Mouse (Mus musculus) MEL (cell line): ENCODE measurements at regions not wholly inside any gene's neighbourhood (a gene's known extent, or its start where the extent isn't known, plus 50 kb on each side); places are given as distances from the start of the nearest gene placed in this dataset.

ENCODE experiments used
- DNase-seq: peaks from one replicate; pipeline ENCODE4 v3.0.0; 2011; ENCODE audit warnings: low read depth, low spot score
- H3K27ac ChIP-seq: 2 replicates; pipeline ENCODE4 v1.5.1; 2012; ENCODE audit warnings: low read depth, mild to moderate bottlenecking, control low read depth, low read length, moderate library complexity; ENCODE audit not compliant: control insufficient read depth
- H3K27me3 ChIP-seq, 2 experiments: fragments of 150-350 bp in 1 of 2; sonication (generic) in 1 of 2; 2 replicates each; pipeline ENCODE4 v1.6.1; 2012; ENCODE audit warnings: low read length in 2 of 2, mild to moderate bottlenecking in 2 of 2, improper control_type of control experiment in 1 of 2, moderate library complexity in 1 of 2; ENCODE audit not compliant: insufficient read depth in 2 of 2, control insufficient read depth in 1 of 2
- H3K36me3 ChIP-seq, 2 experiments: 2 replicates each; pipeline ENCODE4 v1.6.1; 2012 to 2014; ENCODE audit warnings: low read length in 2 of 2, improper control_type of control experiment in 1 of 2, inconsistent platforms in 1 of 2, mild to moderate bottlenecking in 1 of 2; ENCODE audit not compliant: insufficient read depth in 2 of 2, control insufficient read depth in 1 of 2
- H3K4me1 ChIP-seq, 2 experiments: fragments of 150-350 bp in 1 of 2; sonication (generic) in 1 of 2; 2 replicates each; pipeline ENCODE4 v1.6.1; 2012; ENCODE audit warnings: low read length in 2 of 2, improper control_type of control experiment in 1 of 2, mild to moderate bottlenecking in 1 of 2; ENCODE audit not compliant: insufficient read depth in 2 of 2, control insufficient read depth in 1 of 2
- H3K4me3 ChIP-seq, 2 experiments: fragments of 150-350 bp in 1 of 2; sonication (generic) in 1 of 2; 2 replicates each; pipeline ENCODE4 v1.5.1; 2012; ENCODE audit warnings: low read depth in 2 of 2, low read length in 2 of 2, mild to moderate bottlenecking in 2 of 2, moderate library complexity in 2 of 2, control low read depth in 1 of 2, improper control_type of control experiment in 1 of 2; ENCODE audit not compliant: control insufficient read depth in 1 of 2, insufficient read depth in 1 of 2
- H3K79me2 ChIP-seq: 2 replicates; pipeline ENCODE4 v1.6.1; 2012; ENCODE audit warnings: mild to moderate bottlenecking, low read length, moderate library complexity; ENCODE audit not compliant: control insufficient read depth, poor library complexity, insufficient read depth
- H3K9ac ChIP-seq: 2 replicates; pipeline ENCODE4 v1.6.1; 2012; ENCODE audit warnings: low read depth, mild to moderate bottlenecking, control low read depth, low read length, moderate library complexity; ENCODE audit not compliant: control insufficient read depth, poor library complexity, severe bottlenecking
- H3K9me3 ChIP-seq: fragments of 150-350 bp; sonication (generic); replicated peaks from 2 replicates; pipeline ENCODE4 v1.6.1; 2012; ENCODE audit warnings: mild to moderate bottlenecking, low read length, improper control_type of control experiment, moderate library complexity; ENCODE audit not compliant: insufficient read depth
- BHLHE40 ChIP-seq: IDR thresholded peaks from 2 replicates; pipeline ENCODE4 v1.6.1; 2012; ENCODE audit warnings: low read depth, mild to moderate bottlenecking, inconsistent platforms, low read length, improper control_type of control experiment, borderline replicate concordance
- CHD1 ChIP-seq: IDR thresholded peaks from 2 replicates; pipeline ENCODE4 v1.6.1; 2012; ENCODE audit warnings: low read depth, mild to moderate bottlenecking, inconsistent platforms, low read length, improper control_type of control experiment
- CTCF ChIP-seq, 3 experiments: IDR thresholded peaks in 2 of 3; conservative IDR thresholded peaks in 1 of 3; 2 replicates each; pipeline ENCODE4 v1.5.1; 2011 to 2012; ENCODE audit warnings: low read length in 3 of 3, low read depth in 2 of 3, mild to moderate bottlenecking in 2 of 3, improper control_type of control experiment in 1 of 3, inconsistent platforms in 1 of 3, mixed read lengths in 1 of 3, moderate library complexity in 1 of 3; ENCODE audit not compliant: control insufficient read depth in 1 of 3, insufficient read depth in 1 of 3, poor library complexity in 1 of 3, severe bottlenecking in 1 of 3
- EP300 ChIP-seq, 2 experiments: IDR thresholded peaks; 2 replicates each; pipeline ENCODE4 v1.6.1; 2011; ENCODE audit warnings: improper control_type of control experiment in 2 of 2, low read length in 2 of 2, low read depth in 1 of 2, mild to moderate bottlenecking in 1 of 2
- ETS1 ChIP-seq: IDR thresholded peaks from 2 replicates; pipeline ENCODE4 v1.6.1; 2012; ENCODE audit warnings: low read depth, mild to moderate bottlenecking, inconsistent platforms, low read length, improper control_type of control experiment, moderate library complexity
- GABPA ChIP-seq: IDR thresholded peaks from 2 replicates; pipeline ENCODE4 v1.6.1; 2012; ENCODE audit warnings: low read depth, mild to moderate bottlenecking, inconsistent platforms, low read length, improper control_type of control experiment, moderate library complexity
- JUND ChIP-seq: IDR thresholded peaks from 2 replicates; pipeline ENCODE4 v1.6.1; 2011; ENCODE audit warnings: low read depth, mild to moderate bottlenecking, improper control_type of control experiment, low read length
- MAX ChIP-seq: IDR thresholded peaks from 2 replicates; pipeline ENCODE4 v1.6.1; 2011; ENCODE audit warnings: low read length, improper control_type of control experiment
- MAZ ChIP-seq: IDR thresholded peaks from 2 replicates; pipeline ENCODE4 v1.6.1; 2012; ENCODE audit warnings: low read depth, mild to moderate bottlenecking, inconsistent platforms, low read length, improper control_type of control experiment
- MEF2A ChIP-seq: IDR thresholded peaks from 2 replicates; pipeline ENCODE4 v1.6.1; 2014; ENCODE audit warnings: low read depth, mild to moderate bottlenecking, inconsistent platforms, low read length, improper control_type of control experiment; ENCODE audit not compliant: poor library complexity, insufficient replicate concordance, severe bottlenecking; ENCODE audit errors: extremely low read depth
- NELFE ChIP-seq: IDR thresholded peaks from 2 replicates; pipeline ENCODE4 v1.6.1; 2011; ENCODE audit warnings: low read depth, low read length, improper control_type of control experiment
- POLR2AphosphoS2 ChIP-seq: IDR thresholded peaks from 2 replicates; pipeline ENCODE4 v1.6.1; 2011; ENCODE audit warnings: low read length, improper control_type of control experiment
- RAD21 ChIP-seq: IDR thresholded peaks from 2 replicates; pipeline ENCODE4 v1.6.1; 2011; ENCODE audit warnings: mild to moderate bottlenecking, low read depth, low read length, improper control_type of control experiment
- SIN3A ChIP-seq: IDR thresholded peaks from 2 replicates; pipeline ENCODE4 v1.6.1; 2012; ENCODE audit warnings: low read length, improper control_type of control experiment, inconsistent platforms
- SMC3 ChIP-seq: IDR thresholded peaks from 2 replicates; pipeline ENCODE4 v1.6.1; 2011; ENCODE audit warnings: low read depth, low read length, improper control_type of control experiment
- TAL1 ChIP-seq: IDR thresholded peaks from 2 replicates; pipeline ENCODE4 v1.6.1; 2012; ENCODE audit warnings: mild to moderate bottlenecking, inconsistent platforms, low read length, moderate library complexity, mixed read lengths
- TBP ChIP-seq: IDR thresholded peaks from 2 replicates; pipeline ENCODE4 v1.8.0; 2011; ENCODE audit warnings: low read depth, low read length, improper control_type of control experiment
- TCF12 ChIP-seq: IDR thresholded peaks from 2 replicates; pipeline ENCODE4 v1.6.1; 2014; ENCODE audit warnings: low read depth, mild to moderate bottlenecking, inconsistent platforms, low read length, improper control_type of control experiment, moderate library complexity
- USF1 ChIP-seq: IDR thresholded peaks from 2 replicates; pipeline ENCODE4 v1.6.1; 2014; ENCODE audit warnings: low read depth, mild to moderate bottlenecking, inconsistent platforms, low read length, improper control_type of control experiment, moderate library complexity
- ZC3H11A ChIP-seq: IDR thresholded peaks from 2 replicates; pipeline ENCODE4 v1.6.1; 2012; ENCODE audit warnings: low read depth, mild to moderate bottlenecking, inconsistent platforms, low read length, improper control_type of control experiment
- ZKSCAN1 ChIP-seq: IDR thresholded peaks from 2 replicates; pipeline ENCODE4 v1.6.1; 2012; ENCODE audit warnings: low read depth, mild to moderate bottlenecking, inconsistent platforms, low read length, improper control_type of control experiment, moderate library complexity
- ZMIZ1 ChIP-seq: IDR thresholded peaks from 2 replicates; pipeline ENCODE4 v1.6.1; 2012; ENCODE audit warnings: low read depth, mild to moderate bottlenecking, inconsistent platforms, low read length, improper control_type of control experiment, moderate library complexity
- ZNF384 ChIP-seq: IDR thresholded peaks from 2 replicates; pipeline ENCODE4 v1.6.1; 2012; ENCODE audit warnings: low read depth, mild to moderate bottlenecking, inconsistent platforms, low read length, improper control_type of control experiment

GRCm38 (mm10) chr6:98526882-98527440 is 184.4 kb upstream of the Gm765 start:
- Histone ChIP-seq H3K27ac (no peak overlapping the region), H3K79me2 (no peaks in the 10 kb centered on the region), H3K9me3 (no peaks in the 10 kb centered on the region), H3K9ac (no peak overlapping the region), H3K4me1 (no peaks in the 10 kb centered on the region), H3K36me3 (no peaks in the 10 kb centered on the region), H3K4me3 (no peak overlapping the region), H3K27me3 (no peaks in the 10 kb centered on the region; a peak in 1 of 4 replicates)
- no peak for DNase-seq
- TF ChIP-seq MAX, result no peak
- TF ChIP-seq TBP, result no peak
- no peak for TF ChIP-seq SMC3
- TF ChIP-seq NELFE, result no peak
- no peak for TF ChIP-seq TCF12
- TF ChIP-seq MAZ, result no peak
- no peak for TF ChIP-seq ZMIZ1
- TF ChIP-seq TAL1, result no peak
- no peak for TF ChIP-seq ZNF384
- TF ChIP-seq JUND, result no peak
- TF ChIP-seq MEF2A, result no peak
- no peak for TF ChIP-seq ETS1
- no peak for TF ChIP-seq ZC3H11A
- TF ChIP-seq ZKSCAN1, result no peak
- no peak for TF ChIP-seq CHD1
- no peak for TF ChIP-seq RAD21
- TF ChIP-seq GABPA, result no peak
- TF ChIP-seq BHLHE40, result no peak
- TF ChIP-seq EP300 (IDR thresholded peaks at IDR 0.05; ENCODE audit: low read depth in 1 of 2, low read length in 2 of 2), result no peak
- no peak for TF ChIP-seq POLR2AphosphoS2

- no peaks in the 10 kb centered on the region for H3K36me3 ChIP-seq
- H3K9me3 ChIP-seq, result no peaks in the 10 kb centered on the region
- no peak overlapping the region for H3K27ac ChIP-seq
- no peak overlapping the region for H3K9ac ChIP-seq
- peak; percentile 65 for DNase-seq
- H3K79me2 ChIP-seq, result no peaks in the 10 kb centered on the region
- H3K27me3 ChIP-seq, result no peaks in the 10 kb centered on the region; a peak in 1 of 4 replicates
- TF ChIP-seq ETS1 (no peak), RAD21 (peak; percentile 94), USF1 (no peak), ZC3H11A (peak; percentile 87), ZMIZ1 (no peak), SMC3 (peak; percentile 90), ZNF384 (peak; percentile 98), SIN3A (no peak), BHLHE40 (no peak), CTCF (IDR thresholded peaks at IDR 0.05 in 2 of 3, conservative IDR thresholded peaks at IDR 0.05 in 1 of 3; ENCODE audit: control insufficient read depth in 1 of 3, insufficient read depth in 1 of 3, low read depth in 2 of 3, low read length in 3 of 3, poor library complexity in 1 of 3, severe bottlenecking in 1 of 3) (peak; percentile 72 to 78 (median 76))
- H3K4me3 ChIP-seq, result no peak overlapping the region
- no peaks in the 10 kb centered on the region for H3K4me1 ChIP-seq
Measured at GRCm38 (mm10) chr6:98525286-98525685, 182.7 kb upstream of the Gm765 start.
